15 mouse cellular contexts compared by ENCODE assay signal in the genomic region with DNA sequence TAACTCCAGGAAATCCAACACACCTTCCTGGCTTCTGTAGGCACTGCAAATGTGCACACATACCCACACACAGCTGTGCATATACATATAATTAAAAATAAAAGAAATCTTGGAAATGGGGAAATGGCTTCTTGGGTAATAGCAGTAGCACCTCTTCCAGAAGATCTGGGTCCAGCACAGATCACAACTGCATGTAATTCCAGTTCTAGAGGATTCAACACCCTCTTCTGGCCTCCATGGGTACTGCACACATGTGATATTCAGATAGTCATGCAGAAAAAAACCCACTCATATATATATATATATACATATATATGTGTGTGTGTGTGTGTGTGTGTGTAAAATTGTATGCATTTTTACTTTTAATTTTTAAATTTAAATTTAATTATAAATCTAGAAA.
DNase-seq lines count a peak whose midpoint lies in the region; ATAC-seq lines count a peak whose summit lies in the region.
"Had no signal": no experiment of that assay in that cellular context is flagged by ENCODE, and none has a peak within 500 bp of the region (broad histone marks: within the 10 kb centered on the region; RNA-seq: fewer than 3 reads in every experiment).

No protein-coding gene starts in this region.

- ATAC-seq in megakaryocyte progenitor cell, adult 5-6 weeks (replicated peaks; ENCODE audit: poor library complexity): peak; percentile 29; the same call in 1 of the 2 replicates

- DNase-seq in adrenal gland, postnatal 10 days: peak; percentile 20
- DNase-seq in adrenal gland, adult 8-10 months: no peak
- peak; percentile 35 to 37 for DNase-seq in kidney, postnatal 4 days
- no peak for DNase-seq in kidney, adult 8-10 months
- peak; percentile 36 for DNase-seq in retina, postnatal 1 day
- no peak for DNase-seq in retina, embryonic 14.5 days (ENCODE audit: low spot score)
- no peak for DNase-seq in gastrocnemius, postnatal 10 days
- DNase-seq: adrenal gland, adult 2 months; cerebellum, adult 11 months; heart, postnatal 36 days; kidney, adult 11 months; layer of hippocampus, adult 9-11 months; liver; lung, postnatal 4 days had no signal

Comparison
In these comparisons a context has a peak if more than half of its experiments do, and no peak if none do; other contexts are left out.
1. DNase-seq: peak in adrenal gland, postnatal 10 days (single experiment), kidney, postnatal 4 days (2 of 2) and retina, postnatal 1 day (single experiment); none in adrenal gland, adult 8-10 months (single experiment), kidney, adult 8-10 months (0 of 2), retina, embryonic 14.5 days (single experiment) and gastrocnemius, postnatal 10 days (single experiment).